Mouse (Mus musculus): ENCODE data around the gene Bex4. TPM values are rescaled to one million over a fixed set of nuclear protein-coding genes. Genes with fewer than 3 reads are reported as not detected.
A peak's percentile ranks its signal among the peaks of the same experiment; 100 is the strongest.
"Not testable (repeated sequence)": the region's sequence is repeated elsewhere in the genome, so short reads cannot be mapped to it uniquely, and the experiment has no call there.

The Bex4 gene
- polyA plus RNA-seq (2012; rRNA removed), result 64.7 and 73.7 TPM in 2 replicates

- not testable (repeated sequence) for DNase-seq (ENCODE audit: low read depth)
Observed at GRCm38 (mm10) chrX:136138827-136139639, at the start of gene Bex4. Gene Bex4 (plus strand): TSS chrX:136138996.

- DNase-seq (ENCODE audit: low read depth), result no peak
- TF ChIP-seq POLR2A (IDR thresholded peaks at IDR 0.05; ENCODE audit: borderline replicate concordance, extremely low read depth, insufficient read depth, insufficient read length, poor library complexity, severe bottlenecking), result no peak
- TF ChIP-seq CTCF (IDR thresholded peaks at IDR 0.05; ENCODE audit: borderline replicate concordance, extremely low read depth, insufficient read depth, insufficient read length), result no peak
Observed at GRCm38 (mm10) chrX:136092497-136093279, 46.1 kb upstream of the Bex4 start.

DNA sequence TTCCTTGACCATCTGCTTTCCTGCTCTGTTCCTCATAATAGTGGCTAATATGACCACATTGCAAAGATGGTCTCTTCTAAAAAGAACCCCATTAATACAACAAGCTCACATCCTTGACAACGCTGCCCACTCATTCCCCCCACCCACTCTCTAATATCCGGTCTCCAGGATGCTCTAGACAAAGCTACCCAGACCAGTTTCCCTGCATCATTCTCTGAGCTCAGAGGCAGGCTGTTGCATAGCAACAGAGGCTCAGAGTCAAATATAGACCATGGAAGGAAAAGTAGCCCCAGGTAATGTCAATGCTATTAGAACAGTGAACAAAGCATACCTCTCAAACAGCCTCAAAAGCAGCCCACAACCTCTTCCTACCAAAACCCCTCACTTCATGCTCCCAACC lies 44.4 kb upstream of the Bex4 start:
- TF ChIP-seq POLR2A (IDR thresholded peaks at IDR 0.05; ENCODE audit: borderline replicate concordance, extremely low read depth, insufficient read depth, insufficient read length, poor library complexity, severe bottlenecking), result no peak
- no peak for TF ChIP-seq CTCF (IDR thresholded peaks at IDR 0.05; ENCODE audit: borderline replicate concordance, extremely low read depth, insufficient read depth, insufficient read length)
- peak; percentile 75 for DNase-seq (ENCODE audit: low read depth)

DNA sequence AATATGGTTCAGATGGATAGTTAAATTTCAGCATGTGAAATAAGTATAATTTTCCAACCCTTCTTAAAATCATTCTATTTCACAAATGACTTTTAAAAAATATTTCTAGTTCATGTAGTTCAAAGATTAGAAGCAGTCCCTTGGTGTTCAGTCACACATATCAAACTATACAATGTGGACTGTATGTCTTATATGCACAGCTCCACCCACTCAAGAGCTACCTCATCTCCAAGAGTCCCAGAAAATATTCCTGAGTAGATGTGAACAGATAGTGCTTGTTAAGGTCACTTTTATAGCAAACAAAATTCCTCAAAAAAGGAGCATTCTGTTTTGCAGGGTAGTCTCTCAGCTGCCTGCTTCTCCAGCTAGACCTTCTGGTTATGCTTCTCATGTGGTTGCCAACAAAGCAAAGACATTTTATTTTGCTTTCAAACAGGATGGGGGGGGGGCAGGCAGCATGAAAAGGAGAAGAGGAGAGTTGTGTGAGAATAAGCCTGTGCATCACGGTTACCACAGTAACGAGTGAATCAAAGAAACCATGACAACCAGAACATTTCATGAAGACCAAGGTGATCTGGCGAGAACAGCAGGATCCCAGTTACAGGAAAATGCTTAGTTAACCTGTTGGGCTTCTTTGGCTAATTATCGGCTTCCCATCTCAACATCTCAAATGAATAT lies 34.6 kb upstream of the Bex4 start:
- no peak for TF ChIP-seq CTCF (IDR thresholded peaks at IDR 0.05; ENCODE audit: borderline replicate concordance, extremely low read depth, insufficient read depth, insufficient read length)
- TF ChIP-seq POLR2A (IDR thresholded peaks at IDR 0.05; ENCODE audit: borderline replicate concordance, extremely low read depth, insufficient read depth, insufficient read length, poor library complexity, severe bottlenecking), result no peak
- peak; percentile 77 for DNase-seq (ENCODE audit: low read depth)

GRCm38 (mm10) chrX:136104724-136105088 lies 34.1 kb upstream of the Bex4 start:
- DNase-seq (ENCODE audit: low read depth), result peak; percentile 70
- no peak for TF ChIP-seq CTCF (IDR thresholded peaks at IDR 0.05; ENCODE audit: borderline replicate concordance, extremely low read depth, insufficient read depth, insufficient read length)
- TF ChIP-seq POLR2A (IDR thresholded peaks at IDR 0.05; ENCODE audit: borderline replicate concordance, extremely low read depth, insufficient read depth, insufficient read length, poor library complexity, severe bottlenecking), result no peak

DNA sequence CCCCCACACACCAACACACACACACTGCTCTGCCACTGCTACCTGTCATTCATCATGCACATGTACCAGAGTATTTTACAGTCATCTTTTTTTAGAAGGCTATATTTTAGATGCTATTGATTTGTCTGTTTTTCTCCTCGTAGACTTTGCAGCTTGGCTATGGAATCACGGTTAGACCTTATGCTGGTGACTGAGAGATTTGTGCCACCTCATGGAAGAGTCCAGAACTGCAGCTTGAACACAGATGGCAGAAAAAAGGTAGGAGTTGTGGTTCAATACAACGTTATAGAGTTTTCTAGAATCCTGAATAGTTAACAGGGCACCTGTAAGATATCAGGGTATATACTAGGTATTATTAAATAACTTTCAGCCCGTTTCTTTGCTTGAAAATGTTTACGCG lies 30.9 kb upstream of the Bex4 start:
- TF ChIP-seq POLR2A (IDR thresholded peaks at IDR 0.05; ENCODE audit: borderline replicate concordance, extremely low read depth, insufficient read depth, insufficient read length, poor library complexity, severe bottlenecking), result no peak
- TF ChIP-seq CTCF (IDR thresholded peaks at IDR 0.05; ENCODE audit: borderline replicate concordance, extremely low read depth, insufficient read depth, insufficient read length), result peak; percentile 66; the same call in 1 of the 2 replicates
- peak; percentile 76 for DNase-seq (ENCODE audit: low read depth)

DNA sequence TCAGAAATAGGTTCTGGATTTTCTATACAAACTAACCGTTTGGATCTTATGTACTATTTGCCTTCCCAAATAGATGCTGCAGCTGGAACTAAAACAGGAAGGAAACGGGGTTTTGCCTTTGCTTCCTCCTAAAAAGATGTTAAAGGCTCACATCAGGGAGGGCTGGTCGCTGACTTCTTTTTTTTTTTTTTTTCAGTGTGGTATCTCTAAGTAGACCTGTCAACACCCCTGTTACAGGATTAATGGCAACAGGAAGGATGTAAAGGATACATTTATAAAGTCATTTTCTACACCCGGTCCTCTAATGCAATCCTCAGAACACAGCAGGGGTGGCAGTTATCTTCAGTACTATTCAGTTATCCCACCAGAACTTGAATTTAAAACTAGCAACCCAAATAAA lies 23.8 kb upstream of the Bex4 start:
- no peak for DNase-seq (ENCODE audit: low read depth)
- no peak for TF ChIP-seq CTCF (IDR thresholded peaks at IDR 0.05; ENCODE audit: borderline replicate concordance, extremely low read depth, insufficient read depth, insufficient read length)

GRCm38 (mm10) chrX:136115419-136115961 lies 23.3 kb upstream of the Bex4 start:
- peak; percentile 98 for DNase-seq (ENCODE audit: low read depth)
- no peak for TF ChIP-seq CTCF (IDR thresholded peaks at IDR 0.05; ENCODE audit: borderline replicate concordance, extremely low read depth, insufficient read depth, insufficient read length)
- TF ChIP-seq POLR2A (IDR thresholded peaks at IDR 0.05; ENCODE audit: borderline replicate concordance, extremely low read depth, insufficient read depth, insufficient read length, poor library complexity, severe bottlenecking), result peak; percentile 17; the same call in 1 of the 2 replicates

DNA sequence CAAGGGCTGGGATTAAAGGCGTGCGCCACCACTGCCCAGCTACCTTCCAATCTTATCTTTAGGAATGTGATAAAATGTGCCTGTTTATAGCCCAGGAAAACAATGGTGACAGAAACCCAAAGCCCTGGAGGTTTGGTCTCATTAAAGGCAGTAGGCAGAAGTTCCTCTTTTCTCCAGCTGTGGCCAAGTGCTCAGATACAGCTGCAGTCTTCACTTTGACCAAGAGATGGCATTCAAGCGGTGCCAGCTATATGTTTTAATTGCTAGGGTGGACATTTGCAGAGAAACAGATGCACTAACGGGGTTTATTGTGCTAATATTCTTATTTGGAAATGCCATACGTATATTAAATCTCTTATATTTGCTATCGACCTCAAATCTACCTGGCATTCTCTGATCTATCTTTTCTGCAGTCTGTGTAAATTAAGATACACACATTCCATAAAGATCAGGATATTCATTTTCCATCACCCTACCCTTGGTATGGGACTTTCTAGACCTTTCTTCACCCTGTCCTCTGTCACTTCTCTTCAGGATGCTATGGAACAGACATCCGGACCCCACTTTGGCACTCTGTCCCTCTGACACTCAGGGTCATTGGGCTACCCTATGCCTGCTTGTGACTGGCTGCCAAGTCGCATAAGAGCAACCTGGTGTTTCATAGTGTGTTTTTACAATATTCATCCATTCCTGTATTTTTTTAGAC lies 11.6 kb upstream of the Bex4 start:
- DNase-seq (ENCODE audit: low read depth), result peak; percentile 29
- TF ChIP-seq POLR2A (IDR thresholded peaks at IDR 0.05; ENCODE audit: borderline replicate concordance, extremely low read depth, insufficient read depth, insufficient read length, poor library complexity, severe bottlenecking) (no peak), CTCF (IDR thresholded peaks at IDR 0.05; ENCODE audit: borderline replicate concordance, extremely low read depth, insufficient read depth, insufficient read length) (peak; percentile 39; the same call in 1 of the 2 replicates)

GRCm38 (mm10) chrX:136127744-136128064 lies 11.1 kb upstream of the Bex4 start:
- TF ChIP-seq CTCF (IDR thresholded peaks at IDR 0.05; ENCODE audit: borderline replicate concordance, extremely low read depth, insufficient read depth, insufficient read length) (peak; percentile 69), POLR2A (IDR thresholded peaks at IDR 0.05; ENCODE audit: borderline replicate concordance, extremely low read depth, insufficient read depth, insufficient read length, poor library complexity, severe bottlenecking) (no peak)
- DNase-seq (ENCODE audit: low read depth), result peak; percentile 65

DNA sequence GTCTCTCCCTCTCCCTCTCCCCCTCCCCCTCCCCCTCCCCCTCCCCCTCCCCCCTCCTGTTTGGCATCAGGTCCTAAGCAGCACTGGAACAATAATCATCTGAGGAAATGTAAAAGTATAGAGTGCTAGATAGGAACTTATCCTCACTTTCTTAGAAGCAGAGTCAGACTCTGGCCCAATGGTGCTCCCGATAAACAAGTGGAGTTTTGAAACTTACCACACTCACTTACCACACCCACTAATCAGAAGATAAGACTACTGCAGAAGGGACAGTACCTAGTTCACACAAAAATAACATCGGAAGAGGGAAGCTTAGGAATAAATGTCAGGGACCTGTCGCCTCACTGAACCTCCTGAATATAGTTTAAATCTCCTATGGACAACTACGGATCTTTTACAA lies 3.2 kb upstream of the Bex4 start:
- DNase-seq (ENCODE audit: low read depth), result no peak
- no peak for TF ChIP-seq POLR2A (IDR thresholded peaks at IDR 0.05; ENCODE audit: borderline replicate concordance, extremely low read depth, insufficient read depth, insufficient read length, poor library complexity, severe bottlenecking)
- TF ChIP-seq CTCF (IDR thresholded peaks at IDR 0.05; ENCODE audit: borderline replicate concordance, extremely low read depth, insufficient read depth, insufficient read length), result no peak

DNA sequence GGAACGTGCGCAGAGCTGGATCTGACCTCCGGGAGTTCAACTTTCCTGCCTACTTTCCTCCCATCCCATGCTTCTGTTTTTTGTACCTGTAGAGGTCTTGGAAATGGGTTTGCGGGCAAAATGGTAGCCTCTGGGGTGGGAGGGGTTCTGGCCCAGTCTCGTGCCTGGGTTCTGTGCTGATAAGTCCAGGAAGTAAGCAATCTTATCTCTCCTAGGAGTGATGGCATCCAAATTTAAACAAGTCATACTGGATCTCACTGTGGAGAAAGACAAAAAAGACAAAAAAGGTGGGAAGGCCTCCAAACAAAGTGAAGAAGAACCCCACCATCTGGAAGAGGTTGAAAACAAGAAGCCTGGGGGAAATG lies 826 bp downstream of the Bex4 start:
- DNase-seq (ENCODE audit: low read depth), result peak; percentile 2
